Mouse (Mus musculus): ENCODE measurements at regions not wholly inside any gene's neighbourhood (a gene's known extent, or its start where the extent isn't known, plus 50 kb on each side); places are given as distances from the start of the nearest gene placed in this dataset.

DNA sequence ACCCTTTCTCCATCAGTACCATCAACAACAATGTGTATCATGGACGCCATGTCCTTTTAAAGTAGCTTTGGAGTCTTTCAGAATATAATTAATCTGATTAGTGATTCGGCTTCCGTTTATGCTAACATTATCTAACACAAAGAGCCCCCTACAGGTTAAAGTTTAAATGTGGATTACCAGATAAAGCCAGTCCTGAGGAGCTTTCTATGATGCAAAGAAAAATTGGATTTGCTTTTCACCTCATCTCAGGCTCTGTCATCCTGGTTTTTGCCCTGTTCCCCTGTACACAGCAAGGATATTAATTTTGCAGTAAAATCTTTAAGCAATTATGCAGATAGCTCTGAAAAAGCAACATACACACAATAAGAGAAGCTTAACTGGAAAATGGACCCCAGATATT lies 412.7 kb upstream of the Tbc1d2b start:
- Histone ChIP-seq H3K4me1 (ENCODE audit: insufficient read depth) (no peaks in the 10 kb centered on the region), H3K27me3 (ENCODE audit: insufficient read depth, low read length) (no peaks in the 10 kb centered on the region), H3K9ac (no peak overlapping the region), H3K4me3 (ENCODE audit: low read depth, low read length) (no peak overlapping the region), H3K9me3 (ENCODE audit: low read depth, low read length) (no peaks in the 10 kb centered on the region), H3K36me3 (ENCODE audit: insufficient read depth) (no peaks in the 10 kb centered on the region), H3K4me2 (no peak overlapping the region), H3K27ac (ENCODE audit: low read depth) (no peak overlapping the region)
- TF ChIP-seq CTCF (IDR thresholded peaks at IDR 0.05; ENCODE audit: low read depth), result no peak
- ATAC-seq (ENCODE audit: insufficient read depth), result no peak
- WGBS, result 32% methylated on average over 3 of the region's 3 CpGs
- DNase-seq, result no peak

DNA sequence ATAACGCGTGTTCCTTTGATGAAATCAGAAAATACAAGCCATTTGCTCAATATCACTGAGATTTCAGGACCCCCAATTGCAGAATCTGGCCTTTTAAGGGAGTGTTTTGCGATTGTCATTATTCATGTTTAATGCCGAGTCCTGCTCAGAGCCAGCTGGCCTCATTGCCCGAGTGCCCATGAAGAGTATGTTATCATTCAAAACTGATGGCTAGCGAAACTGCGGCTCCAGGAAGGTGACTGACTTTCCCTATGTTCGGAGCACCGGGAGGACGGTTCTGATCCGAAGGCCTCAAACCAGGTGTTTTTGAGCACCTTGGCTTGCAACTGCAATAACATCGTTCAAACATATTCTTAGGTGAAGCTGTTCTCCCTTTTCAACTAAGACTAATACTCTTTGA lies 419.5 kb upstream of the Tbc1d2b start:
- no peak overlapping the region for H3K4me3 ChIP-seq (ENCODE audit: low read depth, low read length)
- H3K4me1 ChIP-seq (ENCODE audit: insufficient read depth), result no peaks in the 10 kb centered on the region
- DNase-seq, result no peak
- no peak for TF ChIP-seq CTCF (IDR thresholded peaks at IDR 0.05; ENCODE audit: low read depth)
- H3K27me3 ChIP-seq (ENCODE audit: insufficient read depth, low read length), result no peaks in the 10 kb centered on the region
- WGBS, result 83% methylated on average over 12 of the region's 12 CpGs
- H3K9me3 ChIP-seq (ENCODE audit: low read depth, low read length), result no peaks in the 10 kb centered on the region
- H3K36me3 ChIP-seq (ENCODE audit: insufficient read depth), result no peaks in the 10 kb centered on the region
- H3K27ac ChIP-seq (ENCODE audit: low read depth), result no peak overlapping the region
- no peak for ATAC-seq (ENCODE audit: insufficient read depth)
- H3K4me2 ChIP-seq, result no peak overlapping the region
- H3K9ac ChIP-seq, result no peak overlapping the region

DNA sequence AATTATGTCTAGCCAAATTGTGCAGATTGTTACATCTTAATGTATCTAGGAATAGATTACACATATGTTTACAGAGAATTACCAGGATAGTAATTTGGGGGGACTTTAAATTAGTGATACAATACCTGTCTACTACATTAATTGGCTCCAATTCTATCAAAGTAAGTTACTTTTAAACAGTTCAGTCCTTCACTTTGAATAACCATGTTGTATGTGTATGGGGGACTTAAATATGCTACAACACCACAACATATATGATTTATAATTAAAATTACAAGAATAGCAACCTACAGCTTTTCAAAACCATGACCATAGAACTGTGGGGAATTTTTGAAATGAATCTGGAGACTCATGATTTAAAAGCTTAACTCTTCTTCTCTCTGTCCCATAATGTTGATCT lies 420.5 kb upstream of the Tbc1d2b start:
- Histone ChIP-seq H3K36me3 (ENCODE audit: insufficient read depth) (no peaks in the 10 kb centered on the region), H3K9ac (no peak overlapping the region), H3K4me1 (ENCODE audit: insufficient read depth) (no peaks in the 10 kb centered on the region), H3K4me2 (no peak overlapping the region), H3K9me3 (ENCODE audit: low read depth, low read length) (no peaks in the 10 kb centered on the region), H3K27me3 (ENCODE audit: insufficient read depth, low read length) (no peaks in the 10 kb centered on the region), H3K27ac (ENCODE audit: low read depth) (no peak overlapping the region), H3K4me3 (ENCODE audit: low read depth, low read length) (no peak overlapping the region)
- no peak for TF ChIP-seq CTCF (IDR thresholded peaks at IDR 0.05; ENCODE audit: low read depth)
- DNase-seq (no peak), ATAC-seq (ENCODE audit: insufficient read depth) (no peak)

DNA sequence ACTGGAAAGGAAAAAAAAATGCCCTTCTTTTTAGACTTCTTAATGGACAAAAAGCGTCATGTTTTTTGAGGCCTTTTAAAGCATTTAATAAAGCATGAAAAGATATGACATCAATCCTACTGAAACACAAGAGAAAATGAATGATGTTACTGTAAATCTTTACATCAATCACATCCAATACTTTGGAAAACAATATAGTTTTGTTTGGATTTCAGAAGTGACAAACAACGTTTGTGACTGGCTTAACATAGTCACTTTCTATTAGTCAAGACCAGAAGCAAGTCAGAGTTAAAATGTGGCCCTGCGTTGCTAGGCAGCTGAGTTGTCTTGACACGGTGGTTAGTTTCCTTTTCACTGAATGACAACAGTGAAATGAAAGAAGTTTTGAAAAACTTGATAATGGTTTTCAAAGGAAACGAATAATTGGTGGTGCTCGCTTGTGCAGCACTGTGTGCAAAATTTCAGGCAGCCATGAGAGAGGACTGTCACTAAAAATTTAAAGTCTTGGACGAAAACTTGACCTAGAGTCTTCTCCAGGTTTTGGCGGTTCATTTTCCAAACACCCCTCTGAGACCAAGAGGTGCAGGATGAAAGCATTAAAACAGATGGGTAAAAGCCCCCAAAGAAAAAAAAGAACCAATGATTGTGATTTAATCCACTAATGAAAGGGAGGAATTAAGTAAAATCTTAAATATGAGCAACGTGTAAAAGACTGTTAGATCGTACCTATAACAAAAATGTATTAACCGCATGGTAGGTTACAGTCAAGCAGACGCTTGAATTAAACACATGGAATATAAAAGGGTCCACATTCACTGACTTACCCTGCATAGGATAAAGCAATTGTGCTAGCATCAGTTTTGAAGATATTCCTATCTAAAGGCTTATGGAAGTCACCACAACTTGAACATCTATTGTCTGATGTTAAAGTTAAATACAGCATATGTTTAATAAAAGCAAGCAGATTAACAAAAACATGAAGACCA lies 421.4 kb upstream of the Tbc1d2b start:
- TF ChIP-seq CTCF (IDR thresholded peaks at IDR 0.05; ENCODE audit: low read depth), result no peak
- Histone ChIP-seq H3K36me3 (ENCODE audit: insufficient read depth) (no peaks in the 10 kb centered on the region), H3K4me1 (ENCODE audit: insufficient read depth) (no peaks in the 10 kb centered on the region), H3K9me3 (ENCODE audit: low read depth, low read length) (no peaks in the 10 kb centered on the region), H3K27ac (ENCODE audit: low read depth) (no peak overlapping the region), H3K27me3 (ENCODE audit: insufficient read depth, low read length) (no peaks in the 10 kb centered on the region), H3K4me2 (no peak overlapping the region), H3K4me3 (ENCODE audit: low read depth, low read length) (no peak overlapping the region), H3K9ac (no peak overlapping the region)
- ATAC-seq (ENCODE audit: insufficient read depth) (no peak), DNase-seq (no peak)
- WGBS, result 74% methylated on average over 12 of the region's 12 CpGs

DNA sequence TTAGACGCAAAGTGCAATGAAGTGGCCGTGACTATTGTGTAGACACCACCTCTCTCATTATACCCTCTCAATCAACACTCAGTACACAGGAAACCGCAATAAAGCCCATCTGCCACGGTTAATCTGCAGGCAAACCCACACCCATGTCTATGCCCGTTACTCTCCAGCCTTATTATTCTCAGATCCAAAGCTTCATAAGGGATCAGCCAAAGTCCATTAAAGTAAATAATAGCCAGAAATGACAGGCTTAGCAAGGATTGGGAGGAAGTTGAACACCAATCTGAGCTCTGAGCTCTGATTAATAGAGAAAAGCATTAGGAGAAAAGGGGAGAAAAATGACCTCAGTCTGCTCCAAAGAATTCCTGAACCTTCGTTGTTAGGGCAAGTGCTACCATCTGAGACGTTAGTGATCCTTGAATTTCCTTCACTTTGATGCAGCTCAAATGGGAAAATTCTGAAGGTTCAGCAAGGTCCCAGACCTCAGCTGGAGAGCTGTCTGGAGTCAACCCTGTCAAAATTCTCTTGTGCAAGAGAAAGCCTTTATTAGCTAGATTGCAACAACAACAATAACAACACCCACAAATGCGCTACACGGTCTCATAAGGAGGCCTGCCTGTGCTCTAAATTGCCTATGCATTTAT lies 422.5 kb upstream of the Tbc1d2b start:
- no peak for DNase-seq

DNA sequence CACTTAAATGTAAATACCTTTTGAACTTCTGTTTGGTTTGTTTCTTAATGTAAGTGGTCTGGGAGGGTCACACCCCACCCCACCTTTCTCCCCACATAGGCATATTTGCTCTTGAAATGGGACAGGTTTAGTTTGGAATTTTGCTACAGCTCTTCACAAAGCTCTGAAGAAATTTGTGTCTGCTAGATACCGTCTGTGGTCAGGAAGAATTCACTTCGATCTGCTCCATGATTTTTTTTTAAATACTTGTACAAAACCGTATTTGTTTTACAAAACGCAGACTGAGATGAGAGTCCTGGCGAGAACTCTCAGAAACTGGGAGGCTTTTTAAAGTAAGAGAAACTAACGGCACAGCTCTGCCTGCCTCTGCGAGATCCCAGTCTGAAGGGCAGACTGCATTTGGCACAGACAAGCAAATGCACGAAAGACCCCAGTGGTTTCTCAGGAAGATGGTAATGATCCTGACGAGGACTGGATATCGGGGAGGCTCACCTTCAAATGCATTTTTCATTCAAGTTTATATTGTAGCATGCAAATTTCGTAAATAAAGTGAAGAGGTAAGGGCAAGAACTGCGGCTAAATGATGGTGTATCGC lies 423.5 kb upstream of the Tbc1d2b start:
- Histone ChIP-seq H3K9me3 (ENCODE audit: low read depth, low read length) (no peaks in the 10 kb centered on the region), H3K27ac (ENCODE audit: low read depth) (no peak overlapping the region), H3K4me3 (ENCODE audit: low read depth, low read length) (no peak overlapping the region), H3K36me3 (ENCODE audit: insufficient read depth) (no peaks in the 10 kb centered on the region), H3K4me1 (ENCODE audit: insufficient read depth) (no peaks in the 10 kb centered on the region), H3K27me3 (ENCODE audit: insufficient read depth, low read length) (no peaks in the 10 kb centered on the region), H3K9ac (no peak overlapping the region), H3K4me2 (no peak overlapping the region)
- no peak for TF ChIP-seq CTCF (IDR thresholded peaks at IDR 0.05; ENCODE audit: low read depth)
- WGBS, result 50% methylated on average over 13 of the region's 13 CpGs
- DNase-seq (no peak), ATAC-seq (ENCODE audit: insufficient read depth) (no peak)

More for the DNA sequence above, 422.5 kb upstream of the Tbc1d2b start:
- no peaks in the 10 kb centered on the region for H3K27me3 ChIP-seq (ENCODE audit: insufficient read depth, low read length)
- H3K9ac ChIP-seq, result no peak overlapping the region
- no peak overlapping the region for H3K4me3 ChIP-seq (ENCODE audit: low read depth, low read length)
- no peaks in the 10 kb centered on the region for H3K4me1 ChIP-seq (ENCODE audit: insufficient read depth)
- no peaks in the 10 kb centered on the region for H3K36me3 ChIP-seq (ENCODE audit: insufficient read depth)
- H3K27ac ChIP-seq (ENCODE audit: low read depth), result no peak overlapping the region
- H3K4me2 ChIP-seq, result no peak overlapping the region
- no peak for ATAC-seq (ENCODE audit: insufficient read depth)
- H3K9me3 ChIP-seq (ENCODE audit: low read depth, low read length), result no peaks in the 10 kb centered on the region
- WGBS, result 53% methylated on average over 9 of the region's 9 CpGs
- no peak for TF ChIP-seq CTCF (IDR thresholded peaks at IDR 0.05; ENCODE audit: low read depth)

DNA sequence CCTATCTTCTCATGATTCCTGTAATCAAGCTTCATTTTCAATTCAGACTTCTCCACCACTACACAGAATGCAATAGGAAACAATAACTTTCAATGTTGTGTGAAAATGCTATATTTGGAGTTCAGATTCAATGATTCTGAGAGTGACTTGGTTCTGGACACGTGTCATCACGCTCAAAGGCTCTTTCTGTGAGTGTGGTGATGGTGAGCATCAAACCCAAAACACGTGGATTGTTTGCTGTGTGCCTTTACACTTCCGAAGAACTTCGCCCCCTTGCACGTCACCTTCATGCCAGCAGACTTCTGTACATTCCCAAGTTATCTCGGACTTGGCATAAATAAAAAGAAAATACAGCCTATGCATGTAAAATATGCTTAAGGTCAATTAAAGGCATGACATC lies 425.1 kb upstream of the Tbc1d2b start:
- no peak overlapping the region for H3K4me3 ChIP-seq (ENCODE audit: low read depth, low read length)
- H3K9me3 ChIP-seq (ENCODE audit: low read depth, low read length), result no peaks in the 10 kb centered on the region
- no peak overlapping the region for H3K27ac ChIP-seq (ENCODE audit: low read depth)
- ATAC-seq (ENCODE audit: insufficient read depth) (no peak), DNase-seq (no peak)
- no peak overlapping the region for H3K9ac ChIP-seq
- no peaks in the 10 kb centered on the region for H3K4me1 ChIP-seq (ENCODE audit: insufficient read depth)
- H3K4me2 ChIP-seq, result no peak overlapping the region
- WGBS, result 67% methylated on average over 7 of the region's 7 CpGs
- no peaks in the 10 kb centered on the region for H3K36me3 ChIP-seq (ENCODE audit: insufficient read depth)
- H3K27me3 ChIP-seq (ENCODE audit: insufficient read depth, low read length), result no peaks in the 10 kb centered on the region
- TF ChIP-seq CTCF (IDR thresholded peaks at IDR 0.05; ENCODE audit: low read depth), result no peak
